Mouse (Mus musculus): ENCODE measurements at regions not wholly inside any gene's neighbourhood (a gene's known extent, or its start where the extent isn't known, plus 50 kb on each side); places are given as distances from the start of the nearest gene placed in this dataset.

GRCm38 (mm10) chr1:193588477-193589464, 218.7 kb upstream of the Camk1g start:
- Histone ChIP-seq H3K4me3 (replicated peaks) (no peak overlapping the region), H3K4me2 (no peak overlapping the region), H3K4me1 (replicated peaks) (no peaks in the 10 kb centered on the region), H3K27ac (no peak overlapping the region), H3K9ac (no peak overlapping the region), H3K27me3 (no peaks in the 10 kb centered on the region), H3K36me3 (no peaks in the 10 kb centered on the region), H3K9me3 (replicated peaks) (no peaks in the 10 kb centered on the region)
- 23% methylated on average over 12 of the region's 12 CpGs for WGBS (ENCODE audit: insufficient replicate concordance)
- ATAC-seq (ENCODE audit: low read depth) = peak; percentile 39; the same call in 1 of the 2 replicates
- no peak for DNase-seq

GRCm38 (mm10) chr1:193587317-193587716, 217.2 kb upstream of the Camk1g start:
- Histone ChIP-seq H3K4me1 (replicated peaks) (no peaks in the 10 kb centered on the region), H3K27ac (no peak overlapping the region), H3K27me3 (no peaks in the 10 kb centered on the region), H3K36me3 (no peaks in the 10 kb centered on the region), H3K9ac (no peak overlapping the region), H3K4me3 (replicated peaks) (no peak overlapping the region), H3K4me2 (no peak overlapping the region), H3K9me3 (replicated peaks) (no peaks in the 10 kb centered on the region)
- ATAC-seq (ENCODE audit: low read depth) (no peak), DNase-seq (no peak)
- 51% methylated on average over 2 of the region's 2 CpGs for WGBS (ENCODE audit: insufficient replicate concordance)

DNA sequence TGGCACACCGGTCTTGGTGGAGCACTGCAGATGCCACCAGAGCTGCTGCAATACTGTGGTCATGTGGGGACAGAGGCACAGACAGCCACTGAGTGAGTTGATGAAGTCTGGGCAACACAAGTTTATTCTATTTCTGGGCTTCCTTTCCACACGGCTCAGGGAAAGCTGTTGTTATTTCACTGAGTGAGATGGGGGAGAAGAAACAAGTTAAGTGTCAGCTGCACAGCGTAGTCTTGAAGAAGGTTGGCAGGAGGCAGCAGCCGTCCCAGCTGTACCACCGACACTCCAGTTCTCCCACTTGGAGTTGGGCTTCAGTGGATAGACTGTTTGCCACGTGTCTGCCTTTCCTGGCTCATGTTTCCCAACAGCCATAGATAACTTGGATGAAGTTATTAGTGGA, 216.8 kb upstream of the Camk1g start:
- Histone ChIP-seq H3K9ac (no peak overlapping the region), H3K9me3 (replicated peaks) (no peaks in the 10 kb centered on the region), H3K27me3 (no peaks in the 10 kb centered on the region), H3K4me2 (no peak overlapping the region), H3K4me1 (replicated peaks) (no peaks in the 10 kb centered on the region), H3K4me3 (replicated peaks) (no peak overlapping the region), H3K27ac (no peak overlapping the region), H3K36me3 (no peaks in the 10 kb centered on the region)
- 60% methylated on average over 6 of the region's 6 CpGs for WGBS (ENCODE audit: insufficient replicate concordance)
- ATAC-seq (ENCODE audit: low read depth) (no peak), DNase-seq (no peak)

GRCm38 (mm10) chr1:193583791-193584190, 213.7 kb upstream of the Camk1g start:
- ATAC-seq (ENCODE audit: low read depth) (no peak), DNase-seq (no peak)
- no peak overlapping the region for H3K4me3 ChIP-seq (replicated peaks)
- no peaks in the 10 kb centered on the region for H3K4me1 ChIP-seq (replicated peaks)
- no peak overlapping the region for H3K27ac ChIP-seq
- H3K4me2 ChIP-seq = no peak overlapping the region
- no peaks in the 10 kb centered on the region for H3K27me3 ChIP-seq
- no peaks in the 10 kb centered on the region for H3K36me3 ChIP-seq
- 60% methylated on average over 2 of the region's 2 CpGs for WGBS (ENCODE audit: insufficient replicate concordance)
- H3K9ac ChIP-seq = no peak overlapping the region
- H3K9me3 ChIP-seq (replicated peaks) = no peaks in the 10 kb centered on the region

DNA sequence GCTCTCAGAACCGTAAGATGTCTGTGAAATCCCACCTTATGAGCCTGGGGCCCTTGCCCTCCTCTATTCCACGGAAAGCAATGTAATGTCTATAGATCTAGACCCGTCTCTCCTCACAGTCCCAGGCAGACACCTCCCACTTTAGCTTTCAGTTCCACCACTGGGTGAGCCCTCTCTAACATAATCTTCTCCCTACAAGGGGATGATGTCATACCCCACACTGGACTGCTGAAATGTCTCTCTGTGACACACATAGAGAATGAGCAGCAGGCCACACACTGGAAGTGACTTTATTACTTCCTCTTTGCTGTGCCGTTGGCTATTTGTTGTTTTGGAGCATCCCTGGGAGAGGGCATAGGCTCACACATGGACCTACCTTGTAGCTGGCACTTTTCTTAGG, 210.3 kb upstream of the Camk1g start:
- no peaks in the 10 kb centered on the region for H3K36me3 ChIP-seq

DNA sequence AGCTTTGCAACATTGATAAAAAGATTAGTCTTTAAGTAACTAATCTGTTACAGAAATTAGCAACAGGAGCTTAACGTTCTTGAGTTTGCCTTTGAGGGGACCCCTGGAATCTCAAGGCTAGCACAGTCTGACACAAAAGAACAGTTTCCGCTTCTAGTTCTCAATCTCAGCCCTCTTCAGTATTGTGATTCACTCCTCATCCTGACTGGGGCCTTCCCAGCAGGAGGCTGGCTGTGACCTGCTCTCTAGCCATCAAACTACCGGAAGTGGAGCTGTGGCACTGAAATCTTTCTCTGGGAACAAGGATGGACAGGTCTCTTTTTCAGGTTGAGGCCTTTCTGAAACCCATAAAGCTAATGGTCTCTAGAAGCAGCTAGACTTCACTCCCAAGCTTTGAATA, 209.6 kb upstream of the Camk1g start:
- Histone ChIP-seq H3K4me3 (replicated peaks) (no peak overlapping the region), H3K27ac (no peak overlapping the region), H3K9ac (no peak overlapping the region), H3K4me1 (replicated peaks) (no peaks in the 10 kb centered on the region), H3K27me3 (no peaks in the 10 kb centered on the region), H3K36me3 (no peaks in the 10 kb centered on the region), H3K9me3 (replicated peaks) (no peaks in the 10 kb centered on the region), H3K4me2 (no peak overlapping the region)
- DNase-seq = no peak
- 71% methylated on average over 3 of the region's 3 CpGs for WGBS (ENCODE audit: insufficient replicate concordance)
- ATAC-seq (ENCODE audit: low read depth) = no peak

More for the DNA sequence above, 210.3 kb upstream of the Camk1g start:
- no peak for DNase-seq
- Histone ChIP-seq H3K9ac (no peak overlapping the region), H3K4me1 (replicated peaks) (no peaks in the 10 kb centered on the region), H3K27ac (no peak overlapping the region), H3K4me3 (replicated peaks) (no peak overlapping the region), H3K9me3 (replicated peaks) (no peaks in the 10 kb centered on the region), H3K27me3 (no peaks in the 10 kb centered on the region), H3K4me2 (no peak overlapping the region)
- 0 out of 2 replicates have a peak, but pooled peaks have one; percentile 12 for ATAC-seq (ENCODE audit: low read depth)
- 43% methylated on average over 4 of the region's 4 CpGs for WGBS (ENCODE audit: insufficient replicate concordance)

GRCm38 (mm10) chr1:193578661-193579175, 208.6 kb upstream of the Camk1g start:
- Histone ChIP-seq H3K9ac (no peak overlapping the region), H3K4me2 (no peak overlapping the region), H3K4me1 (replicated peaks) (no peaks in the 10 kb centered on the region), H3K27me3 (no peaks in the 10 kb centered on the region), H3K27ac (no peak overlapping the region), H3K9me3 (replicated peaks) (no peaks in the 10 kb centered on the region), H3K36me3 (no peaks in the 10 kb centered on the region), H3K4me3 (replicated peaks) (no peak overlapping the region)
- WGBS (ENCODE audit: insufficient replicate concordance) = 64% methylated on average over 2 of the region's 2 CpGs
- ATAC-seq (ENCODE audit: low read depth) = no peak
- no peak for DNase-seq

GRCm38 (mm10) chr1:193577821-193578220, 207.7 kb upstream of the Camk1g start:
- 72% methylated on average over 2 of the region's 2 CpGs for WGBS (ENCODE audit: insufficient replicate concordance)

GRCm38 (mm10) chr1:193575986-193576713, 206.1 kb upstream of the Camk1g start:
- Histone ChIP-seq H3K4me3 (replicated peaks) (no peak overlapping the region), H3K9me3 (replicated peaks) (no peaks in the 10 kb centered on the region), H3K27ac (no peak overlapping the region), H3K4me1 (replicated peaks) (no peaks in the 10 kb centered on the region), H3K9ac (no peak overlapping the region), H3K4me2 (no peak overlapping the region), H3K36me3 (no peaks in the 10 kb centered on the region), H3K27me3 (no peaks in the 10 kb centered on the region)
- peak; percentile 8 for DNase-seq
- WGBS (ENCODE audit: insufficient replicate concordance) = 12% methylated on average over 12 of the region's 12 CpGs
- 0 out of 2 replicates have a peak, but pooled peaks have one; percentile 34 for ATAC-seq (ENCODE audit: low read depth)

More at GRCm38 (mm10) chr1:193577821-193578220, 207.7 kb upstream of the Camk1g start:
- DNase-seq = no peak
- Histone ChIP-seq H3K4me3 (replicated peaks) (no peak overlapping the region), H3K27me3 (no peaks in the 10 kb centered on the region), H3K9ac (no peak overlapping the region), H3K4me1 (replicated peaks) (no peaks in the 10 kb centered on the region), H3K9me3 (replicated peaks) (no peaks in the 10 kb centered on the region), H3K27ac (no peak overlapping the region), H3K4me2 (no peak overlapping the region), H3K36me3 (no peaks in the 10 kb centered on the region)
- no peak for ATAC-seq (ENCODE audit: low read depth)

- Histone ChIP-seq H3K4me2 (no peak overlapping the region), H3K9ac (no peak overlapping the region), H3K27me3 (no peaks in the 10 kb centered on the region), H3K36me3 (no peaks in the 10 kb centered on the region), H3K27ac (no peak overlapping the region), H3K4me1 (replicated peaks) (no peaks in the 10 kb centered on the region), H3K9me3 (replicated peaks) (no peaks in the 10 kb centered on the region), H3K4me3 (replicated peaks) (no peak overlapping the region)
- 42% methylated on average over 2 of the region's 2 CpGs for WGBS (ENCODE audit: insufficient replicate concordance)
- ATAC-seq (ENCODE audit: low read depth) = no peak
- no peak for DNase-seq
These were observed 202.7 kb upstream of the Camk1g start for GRCm38 (mm10) chr1:193572827-193573226.

DNA sequence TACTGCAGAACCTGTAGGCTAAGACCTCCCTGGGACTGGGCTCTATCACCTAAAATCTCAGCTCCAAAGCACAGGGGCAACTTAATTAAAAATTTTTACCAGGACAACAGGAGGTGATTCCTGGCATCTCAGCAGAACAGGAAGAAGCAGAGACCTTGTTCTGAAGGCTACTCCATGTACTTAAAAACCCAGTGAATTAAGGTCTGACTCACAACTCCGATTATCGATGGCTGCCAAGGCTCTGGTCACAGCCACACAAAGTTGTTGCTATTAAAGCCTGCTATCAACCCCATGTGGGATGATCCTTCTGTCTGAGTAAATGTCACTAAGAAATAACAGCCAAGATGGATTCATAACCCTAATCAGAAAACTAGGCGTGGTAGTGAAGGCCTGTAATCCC, 202.3 kb upstream of the Camk1g start:
- no peaks in the 10 kb centered on the region for H3K36me3 ChIP-seq
- DNase-seq = no peak
- H3K4me2 ChIP-seq = no peak overlapping the region
- no peak overlapping the region for H3K9ac ChIP-seq
- H3K4me3 ChIP-seq (replicated peaks) = no peak overlapping the region
- ATAC-seq (ENCODE audit: low read depth) = no peak
- 60% methylated on average over 3 of the region's 3 CpGs for WGBS (ENCODE audit: insufficient replicate concordance)
- no peaks in the 10 kb centered on the region for H3K9me3 ChIP-seq (replicated peaks)
- no peaks in the 10 kb centered on the region for H3K4me1 ChIP-seq (replicated peaks)
- H3K27ac ChIP-seq = no peak overlapping the region
- H3K27me3 ChIP-seq = no peaks in the 10 kb centered on the region
